8 mouse cellular contexts compared by ENCODE assay signal in the genomic region with DNA sequence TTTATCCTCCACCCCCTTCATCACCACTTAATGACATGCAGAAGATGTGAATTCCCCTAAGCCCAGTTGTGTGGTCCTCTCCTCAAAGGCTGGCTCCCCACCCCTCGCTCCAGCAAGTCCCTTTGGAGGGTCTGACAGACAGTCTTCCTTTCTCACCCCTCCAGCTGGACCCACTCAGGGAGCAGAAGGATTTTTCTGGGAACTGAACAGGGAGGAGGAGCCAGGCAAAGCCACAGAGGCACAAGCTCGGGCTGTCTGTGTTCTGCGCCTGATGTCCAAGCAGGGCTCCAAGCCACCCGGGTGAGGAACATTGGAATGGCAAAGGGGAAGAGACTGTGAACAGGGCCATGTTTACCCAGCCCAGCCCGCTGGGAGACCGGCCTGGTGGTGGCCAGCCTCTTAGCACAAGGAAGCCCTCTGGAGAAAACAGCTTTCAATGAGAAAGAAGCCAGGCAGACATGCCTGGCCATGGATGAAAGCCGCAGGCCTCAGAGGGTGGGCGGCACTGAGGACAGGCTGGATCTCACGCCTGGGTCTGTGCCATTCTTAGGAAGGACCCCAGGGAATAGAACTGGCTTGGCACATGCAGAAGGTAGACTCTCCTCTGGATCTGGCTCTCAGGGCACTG.
DNase-seq lines count a peak whose midpoint lies in the region; ATAC-seq and TF ChIP-seq lines count a peak whose summit lies in the region.

No protein-coding gene starts in this region.

- no peak overlapping the region for H3K4me2 ChIP-seq in neural tube, embryonic 14.5 days (ENCODE audit: low read depth, low read length)
- H3K4me2 ChIP-seq in heart, embryonic 13.5 days, result no peak overlapping the region
- H3K4me2 ChIP-seq in intestine, postnatal 0 days (replicated peaks; ENCODE audit: low read depth), result no peak overlapping the region

- no peaks in the 10 kb centered on the region for H3K27me3 ChIP-seq in neural tube, embryonic 14.5 days (ENCODE audit: control insufficient read depth, insufficient read depth, low read length)
- H3K27me3 ChIP-seq in heart, embryonic 13.5 days (replicated peaks), result peaks cover 19% of the 10 kb centered on the region; the same call in 1 of the 2 replicates
- no peaks in the 10 kb centered on the region for H3K27me3 ChIP-seq in intestine, postnatal 0 days (replicated peaks; ENCODE audit: control insufficient read depth, insufficient read depth, low read length)

- H3K4me1 ChIP-seq in neural tube, embryonic 14.5 days (ENCODE audit: control insufficient read depth, insufficient read depth, low read length), result no peaks in the 10 kb centered on the region
- peaks cover 7% of the 10 kb centered on the region; the same call in 1 of the 2 replicates for H3K4me1 ChIP-seq in heart, embryonic 13.5 days
- H3K4me1 ChIP-seq in intestine, postnatal 0 days (replicated peaks; ENCODE audit: control insufficient read depth, insufficient read depth, low read length), result no peaks in the 10 kb centered on the region

- no peak overlapping the region for H3K27ac ChIP-seq in neural tube, embryonic 14.5 days (ENCODE audit: low read depth, low read length)
- 0 out of 2 replicates have a peak overlapping the region, but pooled peaks have one; percentile 24 for H3K27ac ChIP-seq in heart, embryonic 13.5 days (replicated peaks)
- no peak overlapping the region for H3K27ac ChIP-seq in intestine, postnatal 0 days (ENCODE audit: low read depth, low read length)

- no peak overlapping the region for H3K4me3 ChIP-seq in neural tube, embryonic 14.5 days (ENCODE audit: low read depth, low read length)
- H3K4me3 ChIP-seq in heart, embryonic 13.5 days, result no peak overlapping the region
- no peak overlapping the region for H3K4me3 ChIP-seq in intestine, postnatal 0 days (ENCODE audit: low read depth, low read length)

- no peak for TF ChIP-seq CTCF in intestine, postnatal 0 days (IDR thresholded peaks at IDR 0.05; ENCODE audit: low read depth)

- H3K9me3 ChIP-seq in neural tube, embryonic 14.5 days (ENCODE audit: control insufficient read depth, low read length), result no peaks in the 10 kb centered on the region
- H3K9me3 ChIP-seq in heart, embryonic 13.5 days, result no peaks in the 10 kb centered on the region
- no peaks in the 10 kb centered on the region for H3K9me3 ChIP-seq in intestine, postnatal 0 days (ENCODE audit: control insufficient read depth)

- no peak overlapping the region for H3K9ac ChIP-seq in neural tube, embryonic 14.5 days (replicated peaks; ENCODE audit: low read depth, low read length)
- no peak overlapping the region for H3K9ac ChIP-seq in heart, embryonic 13.5 days
- H3K9ac ChIP-seq in intestine, postnatal 0 days (ENCODE audit: low read depth, low read length), result no peak overlapping the region

- no peaks in the 10 kb centered on the region for H3K36me3 ChIP-seq in neural tube, embryonic 14.5 days (ENCODE audit: control insufficient read depth, insufficient read depth, low read length)
- H3K36me3 ChIP-seq in heart, embryonic 13.5 days, result no peaks in the 10 kb centered on the region
- H3K36me3 ChIP-seq in intestine, postnatal 0 days (ENCODE audit: control insufficient read depth, insufficient read depth), result no peaks in the 10 kb centered on the region

- DNase-seq in neural tube, embryonic 10.5 days (ENCODE audit: extremely low spot score, low spot score), result no peak
- DNase-seq in retina, postnatal 1 day, result peak; percentile 47
- DNase-seq in spleen, postnatal 14 days (ENCODE audit: low spot score in 2 of 2), result no peak
- DNase-seq in c-Kit-positive CD71-positive TER-119-positive erythroid progenitor cells, embryonic 14.5 days (ENCODE audit: low spot score), result no peak
- no peak for DNase-seq in left cerebral cortex, adult 8-10 months (ENCODE audit: low spot score in 2 of 2)

- 44% methylated on average over 9 of the region's 9 CpGs for WGBS in neural tube, embryonic 14.5 days
- WGBS in heart, embryonic 13.5 days, result 18% methylated on average over 9 of the region's 9 CpGs
- WGBS in intestine, postnatal 0 days, result 33% methylated on average over 9 of the region's 9 CpGs

- ATAC-seq in neural tube, embryonic 14.5 days (ENCODE audit: low read depth), result 0 out of 2 replicates have a peak, but pooled peaks have one; percentile 7
- ATAC-seq in heart, embryonic 13.5 days (ENCODE audit: extremely low read depth, insufficient number of reproducible peaks, low FRiP score, low TSS enrichment), result peak; percentile 24; the same call in 1 of the 2 replicates
- ATAC-seq in intestine, postnatal 0 days, result 0 out of 2 replicates have a peak, but pooled peaks have one; percentile 25
